Mouse (Mus musculus): Measurements from ENCODE around the gene Epb41l3. TPM values are rescaled to one million over a fixed set of nuclear protein-coding genes. Genes with fewer than 3 reads are reported as not detected.

The Epb41l3 gene
- polyA plus RNA-seq, 2 experiments = 102 to 140 TPM

GRCm38 (mm10) chr17:69059760-69060159 lies 15.7 kb upstream of the Epb41l3 start:
- Histone ChIP-seq H3K4me1 (ENCODE audit: control insufficient read depth, insufficient read depth, low read length) (no peaks in the 10 kb centered on the region), H3K27me3 (ENCODE audit: control insufficient read depth, insufficient read depth, low read length) (no peaks in the 10 kb centered on the region), H3K4me3 (replicated peaks; ENCODE audit: low read length) (no peak overlapping the region), H3K36me3 (ENCODE audit: control insufficient read depth, insufficient read depth, low read length) (no peaks in the 10 kb centered on the region), H3K9me3 (ENCODE audit: control insufficient read depth, low read length) (no peaks in the 10 kb centered on the region), H3K27ac (replicated peaks; ENCODE audit: low read depth, low read length) (no peak overlapping the region), H3K9ac (ENCODE audit: low read depth, low read length, severe bottlenecking) (no peak overlapping the region), H3K4me2 (replicated peaks; ENCODE audit: low read depth, low read length, severe bottlenecking) (no peak overlapping the region)
- ATAC-seq (ENCODE audit: low FRiP score, low read depth) (no peak), DNase-seq (ENCODE audit: low spot score) (no peak)
- no peak for TF ChIP-seq POLR2A (IDR thresholded peaks at IDR 0.05; ENCODE audit: borderline replicate concordance, extremely low read depth, insufficient read depth, insufficient read length)
- 88% methylated on average over 7 of the region's 7 CpGs for WGBS

- DNase-seq (ENCODE audit: low spot score) (no peak), ATAC-seq (ENCODE audit: low FRiP score, low read depth) (no peak)
- H3K9ac ChIP-seq (ENCODE audit: low read depth, low read length, severe bottlenecking) = no peak overlapping the region
- no peaks in the 10 kb centered on the region for H3K9me3 ChIP-seq (ENCODE audit: control insufficient read depth, low read length)
- no peak for TF ChIP-seq POLR2A (IDR thresholded peaks at IDR 0.05; ENCODE audit: borderline replicate concordance, extremely low read depth, insufficient read depth, insufficient read length)
- no peaks in the 10 kb centered on the region for H3K27me3 ChIP-seq (ENCODE audit: control insufficient read depth, insufficient read depth, low read length)
- no peaks in the 10 kb centered on the region for H3K36me3 ChIP-seq (ENCODE audit: control insufficient read depth, insufficient read depth, low read length)
- no peak overlapping the region for H3K4me3 ChIP-seq (replicated peaks; ENCODE audit: low read length)
- no peak overlapping the region for H3K27ac ChIP-seq (replicated peaks; ENCODE audit: low read depth, low read length)
- H3K4me1 ChIP-seq (ENCODE audit: control insufficient read depth, insufficient read depth, low read length) = no peaks in the 10 kb centered on the region
- 81% methylated on average over 7 of the region's 7 CpGs for WGBS
- H3K4me2 ChIP-seq (replicated peaks; ENCODE audit: low read depth, low read length, severe bottlenecking) = no peak overlapping the region
These were observed 15.1 kb upstream of the Epb41l3 start for GRCm38 (mm10) chr17:69060388-69060787.

- no peaks in the 10 kb centered on the region for H3K36me3 ChIP-seq (ENCODE audit: control insufficient read depth, insufficient read depth, low read length)
- no peak for DNase-seq (ENCODE audit: low spot score)
- no peaks in the 10 kb centered on the region for H3K4me1 ChIP-seq (ENCODE audit: control insufficient read depth, insufficient read depth, low read length)
- H3K4me3 ChIP-seq (replicated peaks; ENCODE audit: low read length) = no peak overlapping the region
- H3K4me2 ChIP-seq (replicated peaks; ENCODE audit: low read depth, low read length, severe bottlenecking) = no peak overlapping the region
- H3K9ac ChIP-seq (ENCODE audit: low read depth, low read length, severe bottlenecking) = no peak overlapping the region
- H3K9me3 ChIP-seq (ENCODE audit: control insufficient read depth, low read length) = no peaks in the 10 kb centered on the region
- WGBS = 77% methylated on average over 9 of the region's 9 CpGs
- no peak for ATAC-seq (ENCODE audit: low FRiP score, low read depth)
- H3K27me3 ChIP-seq (ENCODE audit: control insufficient read depth, insufficient read depth, low read length) = no peaks in the 10 kb centered on the region
- no peak for TF ChIP-seq POLR2A (IDR thresholded peaks at IDR 0.05; ENCODE audit: borderline replicate concordance, extremely low read depth, insufficient read depth, insufficient read length)
- H3K27ac ChIP-seq (replicated peaks; ENCODE audit: low read depth, low read length) = no peak overlapping the region
These were observed 13.4 kb upstream of the Epb41l3 start for GRCm38 (mm10) chr17:69061883-69062745.

GRCm38 (mm10) chr17:69067937-69068739 lies 7.3 kb upstream of the Epb41l3 start:
- no peak for ATAC-seq (ENCODE audit: low FRiP score, low read depth)
- H3K36me3 ChIP-seq (ENCODE audit: control insufficient read depth, insufficient read depth, low read length) = no peaks in the 10 kb centered on the region
- H3K4me1 ChIP-seq (ENCODE audit: control insufficient read depth, insufficient read depth, low read length) = no peaks in the 10 kb centered on the region
- no peaks in the 10 kb centered on the region for H3K9me3 ChIP-seq (ENCODE audit: control insufficient read depth, low read length)
- no peak for DNase-seq (ENCODE audit: low spot score)
- no peak overlapping the region for H3K9ac ChIP-seq (ENCODE audit: low read depth, low read length, severe bottlenecking)
- no peak overlapping the region for H3K4me3 ChIP-seq (replicated peaks; ENCODE audit: low read length)
- H3K27ac ChIP-seq (replicated peaks; ENCODE audit: low read depth, low read length) = no peak overlapping the region
- H3K4me2 ChIP-seq (replicated peaks; ENCODE audit: low read depth, low read length, severe bottlenecking) = no peak overlapping the region
- H3K27me3 ChIP-seq (ENCODE audit: control insufficient read depth, insufficient read depth, low read length) = no peaks in the 10 kb centered on the region
- 53% methylated on average over 11 of the region's 11 CpGs for WGBS
- TF ChIP-seq POLR2A (IDR thresholded peaks at IDR 0.05; ENCODE audit: borderline replicate concordance, extremely low read depth, insufficient read depth, insufficient read length) = no peak

- no peak overlapping the region for H3K9ac ChIP-seq (ENCODE audit: low read depth, low read length, severe bottlenecking)
- TF ChIP-seq POLR2A (IDR thresholded peaks at IDR 0.05; ENCODE audit: borderline replicate concordance, extremely low read depth, insufficient read depth, insufficient read length) = no peak
- WGBS = 78% methylated on average over 4 of the region's 4 CpGs
- no peaks in the 10 kb centered on the region for H3K9me3 ChIP-seq (ENCODE audit: control insufficient read depth, low read length)
- ATAC-seq (ENCODE audit: low FRiP score, low read depth) = no peak
- H3K4me2 ChIP-seq (replicated peaks; ENCODE audit: low read depth, low read length, severe bottlenecking) = no peak overlapping the region
- H3K36me3 ChIP-seq (ENCODE audit: control insufficient read depth, insufficient read depth, low read length) = no peaks in the 10 kb centered on the region
- no peak overlapping the region for H3K4me3 ChIP-seq (replicated peaks; ENCODE audit: low read length)
- H3K27ac ChIP-seq (replicated peaks; ENCODE audit: low read depth, low read length) = no peak overlapping the region
- DNase-seq (ENCODE audit: low spot score) = no peak
- peaks cover 7% of the 10 kb centered on the region; the same call in 1 of the 2 replicates for H3K4me1 ChIP-seq (ENCODE audit: control insufficient read depth, insufficient read depth, low read length)
- peaks cover 37% of the 10 kb centered on the region for H3K27me3 ChIP-seq (ENCODE audit: control insufficient read depth, insufficient read depth, low read length)
These were observed 1.4 kb upstream of the Epb41l3 start for GRCm38 (mm10) chr17:69074095-69074494.

Data from limb, embryonic 14.5 days (tissue).